Mouse (Mus musculus) liver, embryonic 11.5 days (tissue): ENCODE data around the gene Slc39a11. TPM values are rescaled to one million over a fixed set of nuclear protein-coding genes. Genes with fewer than 3 reads are reported as not detected.
"Not testable (repeated sequence)": the region's sequence is repeated elsewhere in the genome, so short reads cannot be mapped to it uniquely, and the experiment has no call there.

ENCODE experiments used
- ATAC-seq: fragments of 200-750 bp; cut with Nextera tagmentation; replicated peaks from 2 replicates; pipeline ENCODE4 v1.8.0; 2017; ENCODE audit warnings: moderate number of reproducible peaks, mild to moderate bottlenecking, moderate TSS enrichment, moderate library complexity; ENCODE audit not compliant: low FRiP score
- DNase-seq: peaks from one replicate; pipeline ENCODE4 v3.0.0-alpha.2; 2017; ENCODE audit warnings: low spot score
- H3K27ac ChIP-seq: fragments of 300-500 bp; sonication (generic); 2 replicates; pipeline ENCODE4 v1.5.1; 2014; ENCODE audit warnings: mild to moderate bottlenecking, low read depth, low read length, control low read depth
- H3K27me3 ChIP-seq: fragments of 300-500 bp; sonication (generic); replicated peaks from 2 replicates; pipeline ENCODE4 v1.6.1; 2014; ENCODE audit warnings: low read length, mixed read lengths; ENCODE audit not compliant: control insufficient read depth, insufficient read depth
- H3K36me3 ChIP-seq: fragments of 300-500 bp; sonication (generic); 2 replicates; pipeline ENCODE4 v1.6.1; 2014; ENCODE audit warnings: mild to moderate bottlenecking, low read length, moderate library complexity, mixed read lengths; ENCODE audit not compliant: control insufficient read depth, insufficient read depth
- H3K4me1 ChIP-seq: fragments of 300-500 bp; sonication (generic); replicated peaks from 2 replicates; pipeline ENCODE4 v1.6.1; 2014; ENCODE audit warnings: low read length, mixed read lengths; ENCODE audit not compliant: control insufficient read depth, insufficient read depth
- H3K4me2 ChIP-seq: fragments of 300-500 bp; sonication (generic); 2 replicates; pipeline ENCODE4 v1.6.1; 2014; ENCODE audit warnings: mild to moderate bottlenecking, control low read depth, moderate library complexity
- H3K4me3 ChIP-seq: fragments of 300-500 bp; sonication (generic); 2 replicates; pipeline ENCODE4 v1.5.1; 2014; ENCODE audit warnings: low read depth, low read length, control low read depth
- H3K9ac ChIP-seq: fragments of 300-500 bp; sonication (generic); 2 replicates; pipeline ENCODE4 v1.6.1; 2014; ENCODE audit warnings: low read depth, low read length, control low read depth
- H3K9me3 ChIP-seq: fragments of 300-500 bp; sonication (generic); 2 replicates; pipeline ENCODE4 v1.6.1; 2016; ENCODE audit warnings: low read length, inconsistent platforms, mixed read lengths; ENCODE audit not compliant: control insufficient read depth
- WGBS: fragments of 180-500 bp; shearing (Covaris S2); extraction: QIAGEN DNeasy Blood & Tissue Kit; methylation state at CpG from one replicate; pipeline ENCODE4 v1.1.7; 2014; 5-methylcytosine and 5-hydroxymethylcytosine counted together
- polyA plus RNA-seq: library from polyadenylated mRNA; unstranded; fragments of >200 nt; fragmentation: Nextera tagmentation; extraction: Ambion mirVana; gene quantifications from 2 replicates; pipeline ENCODE4 v1.2.1, GENCODE M21; 2014

Gene Slc39a11
- polyA plus RNA-seq, 1 experiment from 2014 or later = 20.9 TPM

- no peak overlapping the region for H3K27ac ChIP-seq
- ATAC-seq (no peak), DNase-seq (no peak)
- no peak overlapping the region for H3K4me3 ChIP-seq
- no peaks in the 10 kb centered on the region for H3K9me3 ChIP-seq
- WGBS = 86% methylated on average over 2 of the region's 2 CpGs
- H3K27me3 ChIP-seq = no peaks in the 10 kb centered on the region
- H3K4me2 ChIP-seq = no peak overlapping the region
- peaks cover 30% of the 10 kb centered on the region for H3K4me1 ChIP-seq
- H3K36me3 ChIP-seq = peaks cover 37% of the 10 kb centered on the region
- no peak overlapping the region for H3K9ac ChIP-seq
These were observed 14.4 kb upstream of the Slc39a11 start for GRCm38 (mm10) chr11:113664279-113664678.

GRCm38 (mm10) chr11:113661835-113662351 lies 12.0 kb upstream of the Slc39a11 start:
- DNase-seq (no peak), ATAC-seq (no peak)
- Histone ChIP-seq H3K27me3 (no peaks in the 10 kb centered on the region), H3K27ac (no peak overlapping the region), H3K4me3 (no peak overlapping the region), H3K9ac (no peak overlapping the region), H3K4me2 (no peak overlapping the region), H3K4me1 (peaks cover 9% of the 10 kb centered on the region), H3K36me3 (peaks cover 42% of the 10 kb centered on the region), H3K9me3 (no peaks in the 10 kb centered on the region)
- WGBS = 91% methylated on average over 18 of the region's 18 CpGs

- H3K4me2 ChIP-seq = no peak overlapping the region
- 94% methylated on average over 11 of the region's 11 CpGs for WGBS
- no peak overlapping the region for H3K4me3 ChIP-seq
- DNase-seq (no peak), ATAC-seq (no peak)
- H3K27me3 ChIP-seq = no peaks in the 10 kb centered on the region
- H3K36me3 ChIP-seq = peaks cover 50% of the 10 kb centered on the region
- no peaks in the 10 kb centered on the region for H3K4me1 ChIP-seq
- no peak overlapping the region for H3K27ac ChIP-seq
- H3K9me3 ChIP-seq = no peaks in the 10 kb centered on the region
- no peak overlapping the region for H3K9ac ChIP-seq
These were observed 11.1 kb upstream of the Slc39a11 start for GRCm38 (mm10) chr11:113660940-113661339.

- H3K27me3 ChIP-seq, H3K4me3 ChIP-seq, H3K9ac ChIP-seq, H3K4me2 ChIP-seq, ATAC-seq, H3K9me3 ChIP-seq, DNase-seq, H3K27ac ChIP-seq, H3K4me1 ChIP-seq: not testable (repeated sequence)
- WGBS = 90% methylated on average over 3 of the region's 3 CpGs
- H3K36me3 ChIP-seq = peaks cover 53% of the 10 kb centered on the region
These were observed 10.3 kb upstream of the Slc39a11 start for GRCm38 (mm10) chr11:113660213-113660612.

GRCm38 (mm10) chr11:113658763-113659162 lies 8.9 kb upstream of the Slc39a11 start:
- Histone ChIP-seq H3K4me3 (no peak overlapping the region), H3K4me1 (no peaks in the 10 kb centered on the region), H3K27ac (no peak overlapping the region), H3K9me3 (no peaks in the 10 kb centered on the region), H3K4me2 (no peak overlapping the region), H3K27me3 (no peaks in the 10 kb centered on the region), H3K9ac (no peak overlapping the region), H3K36me3 (peaks cover 60% of the 10 kb centered on the region)
- ATAC-seq = no peak
- DNase-seq = no peak
- WGBS = 86% methylated on average over 4 of the region's 4 CpGs

GRCm38 (mm10) chr11:113658319-113658718 lies 8.4 kb upstream of the Slc39a11 start:
- Histone ChIP-seq H3K4me2 (no peak overlapping the region), H3K27ac (no peak overlapping the region), H3K36me3 (peaks cover 58% of the 10 kb centered on the region), H3K4me3 (no peak overlapping the region), H3K9me3 (no peaks in the 10 kb centered on the region), H3K27me3 (no peaks in the 10 kb centered on the region), H3K4me1 (no peaks in the 10 kb centered on the region), H3K9ac (no peak overlapping the region)
- ATAC-seq (no peak), DNase-seq (no peak)
- WGBS = 88% methylated on average over 8 of the region's 8 CpGs

GRCm38 (mm10) chr11:113657221-113657620 lies 7.3 kb upstream of the Slc39a11 start:
- Histone ChIP-seq H3K9ac (no peak overlapping the region), H3K4me1 (no peaks in the 10 kb centered on the region), H3K4me2 (no peak overlapping the region), H3K36me3 (peaks cover 59% of the 10 kb centered on the region), H3K4me3 (no peak overlapping the region), H3K27ac (no peak overlapping the region), H3K27me3 (no peaks in the 10 kb centered on the region), H3K9me3 (no peaks in the 10 kb centered on the region)
- WGBS = 69% methylated on average over 4 of the region's 4 CpGs
- ATAC-seq (no peak), DNase-seq (no peak)

GRCm38 (mm10) chr11:113656511-113656932 lies 6.6 kb upstream of the Slc39a11 start:
- H3K27ac ChIP-seq = no peak overlapping the region
- H3K9ac ChIP-seq = no peak overlapping the region
- DNase-seq = no peak
- H3K4me1 ChIP-seq = peaks cover 4% of the 10 kb centered on the region
- H3K4me2 ChIP-seq = no peak overlapping the region
- H3K9me3 ChIP-seq = no peaks in the 10 kb centered on the region
- no peak for ATAC-seq
- no peaks in the 10 kb centered on the region for H3K27me3 ChIP-seq
- peaks cover 53% of the 10 kb centered on the region for H3K36me3 ChIP-seq
- no peak overlapping the region for H3K4me3 ChIP-seq
- WGBS = 90% methylated on average over 8 of the region's 8 CpGs

- H3K36me3 ChIP-seq = peaks cover 43% of the 10 kb centered on the region
These were observed 4.8 kb upstream of the Slc39a11 start for GRCm38 (mm10) chr11:113654561-113655270.

More at GRCm38 (mm10) chr11:113654561-113655270, 4.8 kb upstream of the Slc39a11 start:
- H3K4me1 ChIP-seq = peaks cover 17% of the 10 kb centered on the region
- DNase-seq = no peak
- no peak overlapping the region for H3K4me3 ChIP-seq
- H3K27ac ChIP-seq = no peak overlapping the region
- 83% methylated on average over 18 of the region's 18 CpGs for WGBS
- H3K9me3 ChIP-seq = no peaks in the 10 kb centered on the region
- no peak overlapping the region for H3K9ac ChIP-seq
- no peak for ATAC-seq
- no peak overlapping the region for H3K4me2 ChIP-seq
- H3K27me3 ChIP-seq = no peaks in the 10 kb centered on the region
